Mouse (Mus musculus) thymus, adult 2 months (tissue): ENCODE data around the gene Hscb.

Experiments used
- CTCF ChIP-seq: fragments of 200-500 bp; IDR thresholded peaks from 2 replicates; pipeline ENCODE4 v1.5.1; 2012; ENCODE audit warnings: mild to moderate bottlenecking, control low read depth, low read length, moderate library complexity, borderline replicate concordance; ENCODE audit not compliant: control insufficient read depth, poor library complexity, insufficient read depth; ENCODE audit errors: extremely low read depth
- POLR2A ChIP-seq: fragments of 200-500 bp; IDR thresholded peaks from 2 replicates; pipeline ENCODE4 v1.6.1; 2012; ENCODE audit warnings: mild to moderate bottlenecking, low read length, control low read depth, moderate library complexity; ENCODE audit not compliant: control insufficient read depth, poor library complexity, insufficient read depth; ENCODE audit errors: extremely low read depth

DNA sequence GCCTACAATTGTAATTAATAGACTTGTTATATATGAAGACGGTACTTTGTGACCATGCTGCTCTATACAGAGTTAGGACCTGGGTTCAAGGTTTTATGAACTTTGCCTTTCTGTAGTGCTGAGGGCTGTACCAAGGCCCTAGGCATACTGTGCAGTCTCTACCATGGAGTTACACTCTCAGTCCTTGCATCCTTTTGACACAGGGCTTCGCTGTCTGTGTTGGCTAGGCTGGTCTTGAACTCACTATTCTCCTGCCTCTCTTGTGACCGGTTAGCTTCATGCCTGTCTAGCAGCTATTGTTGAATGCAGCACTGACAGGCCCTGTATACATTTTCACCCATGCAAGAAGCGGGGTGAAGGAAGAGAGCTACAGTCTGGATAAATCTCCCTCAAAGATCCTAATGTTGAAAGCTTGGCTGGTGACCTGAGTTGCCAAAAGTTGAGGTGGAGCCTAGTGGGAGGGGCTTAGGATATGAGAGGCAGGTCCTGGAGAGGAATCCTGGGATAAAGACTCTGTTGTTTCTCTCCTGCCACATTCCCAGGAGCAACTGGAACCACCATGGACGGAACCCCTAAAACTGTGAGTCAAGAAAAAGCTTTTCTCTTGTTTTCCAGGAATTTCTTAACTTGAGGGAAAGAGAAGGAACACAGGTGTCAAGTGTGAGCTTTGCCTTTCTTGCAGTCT lies 8.4 kb downstream of the Hscb start:
- TF ChIP-seq POLR2A, result no peak
- no peak for TF ChIP-seq CTCF
